ENCODE assay signal across 15 mouse cellular contexts in genomic region chr2:92860502-92861197, GRCm38 (mm10).
"Had no signal": no experiment of that assay in that cellular context is flagged by ENCODE, and none has a peak within 500 bp of the region (broad histone marks: within the 10 kb centered on the region; RNA-seq: fewer than 3 reads in every experiment).

No protein-coding gene starts in this region.

- ATAC-seq: liver, postnatal 0 days had no signal

- H3K4me3 ChIP-seq: left cerebral cortex, adult 2 months; liver, embryonic 13.5 days; lung, embryonic 15.5 days; megakaryocyte, embryonic 14.5 days; midbrain, embryonic 12.5 days; neural tube, embryonic 15.5 days had no signal

- H3K4me2 ChIP-seq: liver, embryonic 13.5 days; lung, embryonic 15.5 days; midbrain, embryonic 12.5 days; neural tube, embryonic 15.5 days had no signal

- H3K27me3 ChIP-seq: liver, embryonic 13.5 days; lung, embryonic 15.5 days; midbrain, embryonic 12.5 days; neural tube, embryonic 15.5 days had no signal

- H3K27ac ChIP-seq: left cerebral cortex, adult 2 months; liver, embryonic 13.5 days; lung, embryonic 15.5 days; macrophage; midbrain, embryonic 12.5 days; neural tube, embryonic 15.5 days had no signal

- H3K9ac ChIP-seq: liver, embryonic 13.5 days; liver, postnatal 0 days; lung, embryonic 15.5 days; midbrain, embryonic 12.5 days; neural tube, embryonic 15.5 days had no signal

- DNase-seq: kidney, adult 2 months; kidney, postnatal 25 days; liver; liver, embryonic 13.5 days; liver, postnatal 0 days; lung, postnatal 14 days; right cerebral cortex, adult 18-20 months; right cerebral cortex, postnatal 25 days; thymus, postnatal 36 days had no signal

- H3K36me3 ChIP-seq: liver, embryonic 13.5 days; lung, embryonic 15.5 days; midbrain, embryonic 12.5 days; neural tube, embryonic 15.5 days had no signal

- H3K4me1 ChIP-seq: liver, embryonic 13.5 days; lung, embryonic 15.5 days; megakaryocyte, embryonic 14.5 days had no signal

- H3K9me3 ChIP-seq: liver, embryonic 13.5 days; lung, embryonic 15.5 days; neural tube, embryonic 15.5 days had no signal
